Mouse (Mus musculus): Measurements from ENCODE around the gene Shank1. TPM values are rescaled to one million over a fixed set of nuclear protein-coding genes. Genes with fewer than 3 reads are reported as not detected.

Gene Shank1
- polyA plus RNA-seq, 1 experiment from 2014 or later = 0.85 TPM

DNA sequence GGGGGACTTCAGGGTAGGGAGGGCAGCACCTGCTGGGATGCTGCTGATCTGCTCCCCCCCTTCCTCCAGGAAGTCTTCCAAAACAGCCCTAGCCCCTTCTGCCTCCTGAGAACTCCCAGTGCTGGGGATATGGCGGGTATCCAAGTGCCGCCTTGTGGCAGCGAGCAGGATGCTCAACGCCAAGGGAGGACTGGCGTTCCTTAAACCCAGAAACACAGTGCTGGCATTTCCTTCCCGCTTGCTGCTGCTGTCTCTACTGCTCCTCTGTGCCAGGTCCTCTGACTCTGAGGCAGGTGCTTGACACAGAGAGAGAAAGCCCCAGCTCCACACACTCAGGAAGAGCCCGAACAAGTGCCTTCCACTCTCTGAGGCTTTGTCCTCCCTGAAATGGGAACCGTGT lies 10.8 kb downstream of the Shank1 start:
- DNase-seq (ENCODE audit: low spot score) (no peak), ATAC-seq (ENCODE audit: insufficient number of reproducible peaks, low FRiP score, low TSS enrichment, low read depth) (no peak)
- Histone ChIP-seq H3K9me3 (ENCODE audit: control insufficient read depth, low read length) (no peaks in the 10 kb centered on the region), H3K27me3 (ENCODE audit: control insufficient read depth, insufficient read depth, low read length) (no peaks in the 10 kb centered on the region), H3K27ac (replicated peaks; ENCODE audit: low read depth, low read length) (no peak overlapping the region), H3K4me2 (ENCODE audit: low read depth, severe bottlenecking) (no peak overlapping the region), H3K9ac (ENCODE audit: low read length) (no peak overlapping the region), H3K4me1 (ENCODE audit: control insufficient read depth, insufficient read depth, low read length) (no peaks in the 10 kb centered on the region), H3K36me3 (ENCODE audit: control insufficient read depth, insufficient read depth, low read length) (no peaks in the 10 kb centered on the region), H3K4me3 (ENCODE audit: low read depth, low read length) (no peak overlapping the region)
- 56% methylated on average over 8 of the region's 8 CpGs for WGBS

DNA sequence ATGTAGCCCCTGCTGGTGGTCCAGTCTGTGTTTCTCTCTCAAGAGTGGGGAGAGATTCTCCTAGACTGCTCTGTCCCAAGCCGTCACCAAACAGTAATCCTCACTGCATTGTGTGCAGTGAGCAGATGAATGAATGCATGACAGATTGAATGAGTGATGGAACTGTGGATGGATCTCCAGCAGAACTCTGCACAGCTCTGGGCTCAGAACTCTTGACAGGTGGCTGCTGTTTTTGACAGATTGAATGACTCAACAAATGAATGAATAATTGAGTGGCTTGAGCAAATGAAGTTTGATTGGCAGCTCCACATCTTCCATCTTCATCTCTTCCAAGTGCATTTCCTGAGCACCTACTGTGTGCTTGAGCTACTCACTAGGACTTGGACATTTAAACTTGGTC lies 12.2 kb downstream of the Shank1 start:
- Histone ChIP-seq H3K4me2 (ENCODE audit: low read depth, severe bottlenecking) (no peak overlapping the region), H3K4me1 (ENCODE audit: control insufficient read depth, insufficient read depth, low read length) (no peaks in the 10 kb centered on the region), H3K36me3 (ENCODE audit: control insufficient read depth, insufficient read depth, low read length) (no peaks in the 10 kb centered on the region), H3K9ac (ENCODE audit: low read length) (no peak overlapping the region), H3K4me3 (ENCODE audit: low read depth, low read length) (no peak overlapping the region), H3K27me3 (ENCODE audit: control insufficient read depth, insufficient read depth, low read length) (no peaks in the 10 kb centered on the region), H3K9me3 (ENCODE audit: control insufficient read depth, low read length) (no peaks in the 10 kb centered on the region), H3K27ac (replicated peaks; ENCODE audit: low read depth, low read length) (no peak overlapping the region)
- 88% methylated on average over 1 of the region's 1 CpGs for WGBS
- DNase-seq (ENCODE audit: low spot score) (no peak), ATAC-seq (ENCODE audit: insufficient number of reproducible peaks, low FRiP score, low TSS enrichment, low read depth) (no peak)

- DNase-seq (ENCODE audit: low spot score) (no peak), ATAC-seq (ENCODE audit: insufficient number of reproducible peaks, low FRiP score, low TSS enrichment, low read depth) (no peak)
- Histone ChIP-seq H3K36me3 (ENCODE audit: control insufficient read depth, insufficient read depth, low read length) (no peaks in the 10 kb centered on the region), H3K27ac (replicated peaks; ENCODE audit: low read depth, low read length) (no peak overlapping the region), H3K9ac (ENCODE audit: low read length) (no peak overlapping the region), H3K9me3 (ENCODE audit: control insufficient read depth, low read length) (no peaks in the 10 kb centered on the region), H3K4me1 (ENCODE audit: control insufficient read depth, insufficient read depth, low read length) (no peaks in the 10 kb centered on the region), H3K4me2 (ENCODE audit: low read depth, severe bottlenecking) (no peak overlapping the region), H3K27me3 (ENCODE audit: control insufficient read depth, insufficient read depth, low read length) (no peaks in the 10 kb centered on the region), H3K4me3 (ENCODE audit: low read depth, low read length) (no peak overlapping the region)
- 50% methylated on average over 6 of the region's 6 CpGs for WGBS
Observed at GRCm38 (mm10) chr7:44326614-44327013, 16.6 kb downstream of the Shank1 start.

DNA sequence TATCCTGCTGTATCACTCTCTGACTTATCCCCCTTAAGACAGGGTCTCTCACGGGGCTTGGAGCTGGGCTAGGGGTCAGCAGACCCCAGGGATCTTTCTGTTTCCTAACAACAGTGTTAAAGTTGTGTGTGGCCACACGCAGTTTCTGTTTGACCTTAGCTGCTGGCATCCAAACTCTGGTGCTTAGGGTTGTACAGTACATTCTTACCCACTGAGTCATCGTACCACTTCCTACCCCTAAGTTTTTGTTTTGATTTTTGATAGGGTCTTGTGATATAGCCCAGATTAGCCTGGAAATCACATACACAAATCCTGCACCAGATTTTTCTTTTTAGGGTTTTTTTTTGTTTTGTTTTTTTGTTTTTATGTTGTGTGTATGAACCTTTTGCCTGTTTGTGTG lies 22.3 kb downstream of the Shank1 start:
- peaks cover 38% of the 10 kb centered on the region for H3K27me3 ChIP-seq (ENCODE audit: control insufficient read depth, insufficient read depth, low read length)
- H3K9me3 ChIP-seq (ENCODE audit: control insufficient read depth, low read length) = no peaks in the 10 kb centered on the region
- ATAC-seq (ENCODE audit: insufficient number of reproducible peaks, low FRiP score, low TSS enrichment, low read depth) = no peak
- H3K4me3 ChIP-seq (ENCODE audit: low read depth, low read length) = no peak overlapping the region
- WGBS = 63% methylated on average over 3 of the region's 3 CpGs
- H3K27ac ChIP-seq (replicated peaks; ENCODE audit: low read depth, low read length) = no peak overlapping the region
- H3K4me2 ChIP-seq (ENCODE audit: low read depth, severe bottlenecking) = no peak overlapping the region
- H3K36me3 ChIP-seq (ENCODE audit: control insufficient read depth, insufficient read depth, low read length) = no peaks in the 10 kb centered on the region
- no peak overlapping the region for H3K9ac ChIP-seq (ENCODE audit: low read length)
- H3K4me1 ChIP-seq (ENCODE audit: control insufficient read depth, insufficient read depth, low read length) = peaks cover 3% of the 10 kb centered on the region
- DNase-seq (ENCODE audit: low spot score) = no peak

GRCm38 (mm10) chr7:44334139-44334538 lies 24.1 kb downstream of the Shank1 start:
- peaks cover 56% of the 10 kb centered on the region for H3K27me3 ChIP-seq (ENCODE audit: control insufficient read depth, insufficient read depth, low read length)
- no peaks in the 10 kb centered on the region for H3K9me3 ChIP-seq (ENCODE audit: control insufficient read depth, low read length)
- H3K36me3 ChIP-seq (ENCODE audit: control insufficient read depth, insufficient read depth, low read length) = no peaks in the 10 kb centered on the region

GRCm38 (mm10) chr7:44335031-44335878 lies 25.2 kb downstream of the Shank1 start:
- H3K27ac ChIP-seq (replicated peaks; ENCODE audit: low read depth, low read length) = no peak overlapping the region
- WGBS = 4% methylated on average over 17 of the region's 40 CpGs

More at GRCm38 (mm10) chr7:44334139-44334538, 24.1 kb downstream of the Shank1 start:
- no peak overlapping the region for H3K9ac ChIP-seq (ENCODE audit: low read length)
- no peak overlapping the region for H3K4me3 ChIP-seq (ENCODE audit: low read depth, low read length)
- DNase-seq (ENCODE audit: low spot score) = no peak
- ATAC-seq (ENCODE audit: insufficient number of reproducible peaks, low FRiP score, low TSS enrichment, low read depth) = no peak
- peaks cover 3% of the 10 kb centered on the region for H3K4me1 ChIP-seq (ENCODE audit: control insufficient read depth, insufficient read depth, low read length)
- 62% methylated on average over 14 of the region's 14 CpGs for WGBS
- no peak overlapping the region for H3K27ac ChIP-seq (replicated peaks; ENCODE audit: low read depth, low read length)
- no peak overlapping the region for H3K4me2 ChIP-seq (ENCODE audit: low read depth, severe bottlenecking)

GRCm38 (mm10) chr7:44336046-44337021 lies 26.3 kb downstream of the Shank1 start:
- no peak overlapping the region for H3K9ac ChIP-seq (ENCODE audit: low read length)
- 5% methylated on average over 36 of the region's 54 CpGs for WGBS
- no peak for DNase-seq (ENCODE audit: low spot score)
- H3K36me3 ChIP-seq (ENCODE audit: control insufficient read depth, insufficient read depth, low read length) = no peaks in the 10 kb centered on the region
- no peak for ATAC-seq (ENCODE audit: insufficient number of reproducible peaks, low FRiP score, low TSS enrichment, low read depth)
- no peak overlapping the region for H3K27ac ChIP-seq (replicated peaks; ENCODE audit: low read depth, low read length)
- peaks cover 3% of the 10 kb centered on the region for H3K4me1 ChIP-seq (ENCODE audit: control insufficient read depth, insufficient read depth, low read length)
- peak overlapping the region; percentile 54 for H3K4me2 ChIP-seq (ENCODE audit: low read depth, severe bottlenecking)
- H3K9me3 ChIP-seq (ENCODE audit: control insufficient read depth, low read length) = no peaks in the 10 kb centered on the region
- H3K4me3 ChIP-seq (ENCODE audit: low read depth, low read length) = peak overlapping the region; percentile 25
- peaks cover 64% of the 10 kb centered on the region for H3K27me3 ChIP-seq (ENCODE audit: control insufficient read depth, insufficient read depth, low read length)

More at GRCm38 (mm10) chr7:44335031-44335878, 25.2 kb downstream of the Shank1 start:
- Histone ChIP-seq H3K9ac (ENCODE audit: low read length) (no peak overlapping the region), H3K4me1 (ENCODE audit: control insufficient read depth, insufficient read depth, low read length) (peaks cover 3% of the 10 kb centered on the region), H3K4me2 (ENCODE audit: low read depth, severe bottlenecking) (peak overlapping the region; percentile 54), H3K27me3 (ENCODE audit: control insufficient read depth, insufficient read depth, low read length) (peaks cover 64% of the 10 kb centered on the region), H3K9me3 (ENCODE audit: control insufficient read depth, low read length) (no peaks in the 10 kb centered on the region), H3K4me3 (ENCODE audit: low read depth, low read length) (peak overlapping the region; percentile 25; the same call in 1 of the 2 replicates), H3K36me3 (ENCODE audit: control insufficient read depth, insufficient read depth, low read length) (no peaks in the 10 kb centered on the region)
- peak; percentile 77 for DNase-seq (ENCODE audit: low spot score)
- ATAC-seq (ENCODE audit: insufficient number of reproducible peaks, low FRiP score, low TSS enrichment, low read depth) = 0 out of 2 replicates have a peak, but pooled peaks have one; percentile 53

- Histone ChIP-seq H3K4me2 (ENCODE audit: low read depth, severe bottlenecking) (no peak overlapping the region), H3K36me3 (ENCODE audit: control insufficient read depth, insufficient read depth, low read length) (no peaks in the 10 kb centered on the region), H3K27me3 (ENCODE audit: control insufficient read depth, insufficient read depth, low read length) (peaks cover 64% of the 10 kb centered on the region), H3K9me3 (ENCODE audit: control insufficient read depth, low read length) (no peaks in the 10 kb centered on the region), H3K9ac (ENCODE audit: low read length) (no peak overlapping the region), H3K4me1 (ENCODE audit: control insufficient read depth, insufficient read depth, low read length) (peaks cover 3% of the 10 kb centered on the region), H3K4me3 (ENCODE audit: low read depth, low read length) (no peak overlapping the region), H3K27ac (replicated peaks; ENCODE audit: low read depth, low read length) (no peak overlapping the region)
- 3% methylated on average over 32 of the region's 32 CpGs for WGBS
- ATAC-seq (ENCODE audit: insufficient number of reproducible peaks, low FRiP score, low TSS enrichment, low read depth) (no peak), DNase-seq (ENCODE audit: low spot score) (no peak)
Observed at GRCm38 (mm10) chr7:44337121-44337849, 27.2 kb downstream of the Shank1 start.

Measured in limb, embryonic 11.5 days (tissue).